Mouse (Mus musculus): Measurements from ENCODE around the gene Plk3. TPM values are rescaled to one million over a fixed set of nuclear protein-coding genes. Genes with fewer than 3 reads are reported as not detected.

Gene Plk3
- total RNA-seq, 2 experiments from 2014 or later = 1.5 to 2.1 TPM

DNA sequence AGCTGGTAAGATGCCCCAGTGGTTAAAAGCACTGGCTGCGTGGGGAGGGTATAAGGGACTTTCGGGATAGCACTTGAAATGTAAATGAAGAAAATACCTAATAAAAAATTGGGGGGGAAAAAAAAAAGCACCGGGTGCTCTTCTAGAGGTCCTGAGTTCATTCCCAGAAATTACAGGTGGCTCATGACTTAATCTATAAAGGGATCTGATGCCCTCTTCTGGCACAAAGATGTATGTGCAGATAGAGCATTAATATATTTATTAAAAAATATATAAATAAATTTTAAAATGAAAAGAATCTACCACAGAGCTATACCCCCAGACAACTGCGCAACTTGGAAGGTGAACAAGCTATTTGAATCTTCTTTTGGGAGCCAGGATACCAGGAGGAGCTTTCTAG is 6.8 kb upstream of the Plk3 start:
- intact Hi-C loops (cut with DNase I) = loop anchor here (1.0 to 5.0 kb wide), 2 partner anchors 38 to 138 kb away; no protein-coding TSS in a partner anchor
- no peak for DNase-seq (ENCODE audit: low spot score)

GRCm38 (mm10) chr4:117139217-117139612 is 5.5 kb upstream of the Plk3 start:
- intact Hi-C loops (cut with DNase I) = loop anchor here (2.0 to 5.0 kb wide), 2 partner anchors 18 to 312 kb away; no protein-coding TSS in a partner anchor
- DNase-seq (ENCODE audit: low spot score) = no peak

GRCm38 (mm10) chr4:117138295-117139216 is 4.8 kb upstream of the Plk3 start:
- no peak for DNase-seq (ENCODE audit: low spot score)
- intact Hi-C loops (cut with DNase I) = loop anchor here (2.0 to 5.0 kb wide), 2 partner anchors 18 to 311 kb away; no protein-coding TSS in a partner anchor

GRCm38 (mm10) chr4:117136034-117136433 is 2.3 kb upstream of the Plk3 start:
- intact Hi-C loops (cut with DNase I) = loop anchor here (5.0 kb wide), 1 partner anchor 309 kb away; no protein-coding TSS in a partner anchor
- DNase-seq (ENCODE audit: low spot score) = no peak

DNA sequence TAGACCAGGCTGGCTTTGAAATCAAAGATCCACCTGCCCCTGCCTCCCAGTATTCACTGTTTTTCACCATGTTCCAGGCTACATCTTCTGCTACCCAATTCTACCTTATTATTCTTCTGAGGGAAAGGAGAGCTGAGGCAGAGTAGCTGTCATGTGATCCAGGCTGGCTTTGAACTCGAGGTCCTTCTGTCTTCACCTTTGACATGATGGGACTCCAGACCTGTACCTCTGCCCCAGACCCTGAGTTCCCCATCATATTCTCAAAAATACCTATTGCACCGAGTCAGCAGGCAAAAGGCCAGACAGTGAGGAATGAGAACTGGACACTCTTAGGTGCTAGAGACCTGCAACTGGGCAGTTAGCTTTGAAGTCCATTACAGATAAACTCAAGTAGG is 835 bp upstream of the Plk3 start:
- no peak for DNase-seq (ENCODE audit: low spot score)
- intact Hi-C loops (cut with DNase I) = no loop called here

DNA sequence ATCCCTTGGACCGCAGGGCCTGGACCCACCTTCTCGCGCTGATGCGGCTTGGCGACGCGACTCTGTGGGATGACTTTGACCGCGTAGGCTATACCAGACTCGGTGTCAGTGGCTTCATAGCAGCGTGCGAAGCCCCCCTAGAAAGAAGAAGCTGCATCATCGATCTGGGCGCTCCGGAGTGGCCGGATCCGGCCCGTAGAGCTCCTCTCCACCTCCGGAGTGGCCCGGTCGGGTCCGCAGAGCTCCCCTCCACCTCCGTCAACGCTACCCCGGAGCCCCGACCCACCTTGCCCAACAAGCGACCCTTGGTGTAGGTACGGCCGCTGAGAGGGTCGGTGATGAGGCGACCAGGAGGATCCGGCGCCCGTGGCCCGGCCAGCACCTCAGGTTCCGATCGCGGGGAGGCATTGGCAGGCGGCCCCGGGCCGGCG is 382 bp downstream of the Plk3 start:
- intact Hi-C loops (cut with DNase I) = no loop called here
- no peak for DNase-seq (ENCODE audit: low spot score)

- no peak for DNase-seq (ENCODE audit: low spot score)
- intact Hi-C loops (cut with DNase I) = no loop called here
These were observed 994 bp downstream of the Plk3 start for GRCm38 (mm10) chr4:117132794-117133143.

DNA sequence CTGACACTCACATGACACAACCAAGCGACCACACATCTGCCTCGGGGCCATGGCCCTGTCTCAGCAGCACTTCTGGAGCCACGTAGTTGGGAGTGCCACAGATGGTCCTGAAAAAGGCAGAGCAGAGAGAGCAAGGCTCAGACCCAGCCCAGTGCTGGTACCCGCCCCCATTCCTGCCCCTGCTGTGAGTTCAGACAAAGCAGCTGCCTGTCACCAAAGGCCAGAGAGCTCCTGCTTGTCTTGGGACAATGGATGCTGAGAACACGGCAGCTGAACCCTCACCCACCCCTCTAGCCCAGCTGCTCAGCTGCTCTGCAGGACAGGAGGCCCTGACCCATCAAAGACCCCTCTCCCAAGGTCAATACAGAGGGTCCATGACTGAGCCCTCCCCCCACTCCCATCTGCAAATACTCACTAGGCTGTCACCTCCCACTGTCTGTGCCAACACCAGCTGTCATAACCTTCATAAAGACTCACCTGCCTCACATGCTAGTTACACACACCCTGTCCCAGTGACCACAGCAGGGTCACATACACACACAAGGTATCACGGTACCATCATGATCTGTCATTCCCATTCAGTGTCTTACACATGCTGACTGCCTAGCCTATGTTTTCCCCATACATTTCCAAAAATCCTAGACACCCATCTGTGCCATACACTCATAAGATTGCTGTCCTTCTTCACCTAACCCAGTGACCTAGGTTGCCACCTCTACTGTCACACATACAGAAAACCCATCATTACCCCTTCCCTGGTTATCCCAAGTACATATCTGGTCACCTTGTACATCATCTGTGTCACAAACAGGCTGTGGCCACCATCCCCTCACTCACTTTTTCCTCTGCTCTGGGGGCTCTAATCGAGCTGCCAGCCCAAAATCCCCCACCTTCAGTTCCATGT is 1.6 kb downstream of the Plk3 start:
- intact Hi-C loops (cut with DNase I) = no loop called here
- DNase-seq (ENCODE audit: low spot score) = no peak

- intact Hi-C loops (cut with DNase I) = no loop called here
- DNase-seq (ENCODE audit: low spot score) = no peak
These were observed 2.6 kb downstream of the Plk3 start for GRCm38 (mm10) chr4:117131198-117131597.

- no peak for DNase-seq (ENCODE audit: low spot score)
- intact Hi-C loops (cut with DNase I) = no loop called here
These were observed 3.0 kb downstream of the Plk3 start for GRCm38 (mm10) chr4:117130790-117131189.

- intact Hi-C loops (cut with DNase I) = no loop called here
- DNase-seq (ENCODE audit: low spot score) = no peak
These were observed 5.6 kb downstream of the Plk3 start for GRCm38 (mm10) chr4:117127991-117128686.

DNA sequence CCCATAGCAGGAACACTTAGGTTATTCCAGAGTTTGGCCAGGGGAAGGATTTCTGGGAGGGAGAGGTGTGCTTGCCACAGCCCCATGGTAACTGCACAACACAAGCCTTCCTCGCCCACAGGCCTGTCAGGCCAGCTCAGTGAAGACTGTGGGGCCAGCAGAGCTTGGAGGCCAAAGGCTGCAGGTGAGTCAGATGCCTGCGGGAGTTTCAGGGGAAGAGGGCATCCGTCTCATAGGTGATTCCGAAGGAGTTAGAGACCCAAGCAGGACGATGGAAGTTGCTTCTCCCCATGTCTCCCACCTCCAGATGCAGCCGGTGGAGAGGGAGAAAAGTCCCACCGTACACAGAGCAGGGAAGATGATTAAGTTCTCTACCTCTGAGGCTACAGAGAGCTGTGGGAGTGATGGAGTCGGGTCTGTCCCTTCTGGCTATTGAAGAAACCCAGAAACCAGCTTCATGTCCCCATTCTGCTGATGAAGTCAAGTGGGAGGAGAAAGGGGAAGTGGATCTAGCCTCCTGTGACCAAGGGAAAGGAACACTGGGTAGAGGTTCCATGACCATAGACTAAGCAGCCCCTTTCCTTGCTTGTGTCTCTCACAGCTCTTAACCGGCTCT is 7.0 kb downstream of the Plk3 start, which contains the start of gene Tctex1d4:
TSS of gene Tctex1d4 (plus strand) at position 120 of the 616 bp plus-strand sequence.
- no peak for DNase-seq (ENCODE audit: low spot score)
- intact Hi-C loops (cut with DNase I) = no loop called here

DNA sequence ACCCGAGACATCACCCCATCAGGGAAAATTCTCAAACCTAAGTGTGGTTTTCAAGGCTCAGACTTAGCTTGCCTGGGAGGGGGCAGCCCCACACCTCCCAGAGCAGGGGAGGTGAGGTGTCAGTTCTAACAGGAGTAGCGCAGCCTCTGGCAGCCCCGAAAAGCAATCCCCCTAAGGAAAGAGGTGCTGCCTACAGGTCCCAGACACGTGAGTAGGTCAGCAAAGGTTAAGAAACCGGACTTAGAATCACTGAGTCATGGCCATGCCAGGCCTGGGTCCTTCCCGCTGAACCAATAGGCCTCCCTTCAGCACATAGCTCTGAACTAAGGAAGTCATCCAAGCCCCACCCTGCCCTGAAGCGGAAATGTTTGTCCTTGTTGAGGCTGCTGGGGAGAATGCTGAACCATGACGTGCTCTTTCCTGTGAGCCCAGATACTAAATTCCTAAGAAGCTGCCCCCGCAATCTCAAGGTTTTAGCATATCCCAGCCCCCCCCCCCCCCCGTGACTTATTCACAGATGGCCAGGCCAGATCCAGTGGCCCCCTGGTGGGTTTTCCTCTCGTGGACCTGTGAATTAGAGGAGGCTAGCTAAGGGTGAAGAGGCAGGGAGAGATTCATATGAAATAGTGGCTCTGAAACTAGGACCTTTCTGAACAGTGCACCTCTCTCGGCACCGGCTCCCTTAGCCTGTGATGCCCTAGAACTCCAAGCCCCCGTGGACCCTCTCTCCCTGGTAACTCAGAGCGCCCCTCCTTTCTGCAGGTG is 7.7 kb downstream of the Plk3 start:
- peak; percentile 89 for DNase-seq (ENCODE audit: low spot score)
- intact Hi-C loops (cut with DNase I) = no loop called here

GRCm38 (mm10) chr4:117125348-117125909 is 8.3 kb downstream of the Plk3 start, which contains the start of gene Btbd19:
Gene Btbd19, minus strand, starts transcription at chr4:117125725.
- peak; percentile 79 for DNase-seq (ENCODE audit: low spot score)
- intact Hi-C loops (cut with DNase I) = no loop called here

DNA sequence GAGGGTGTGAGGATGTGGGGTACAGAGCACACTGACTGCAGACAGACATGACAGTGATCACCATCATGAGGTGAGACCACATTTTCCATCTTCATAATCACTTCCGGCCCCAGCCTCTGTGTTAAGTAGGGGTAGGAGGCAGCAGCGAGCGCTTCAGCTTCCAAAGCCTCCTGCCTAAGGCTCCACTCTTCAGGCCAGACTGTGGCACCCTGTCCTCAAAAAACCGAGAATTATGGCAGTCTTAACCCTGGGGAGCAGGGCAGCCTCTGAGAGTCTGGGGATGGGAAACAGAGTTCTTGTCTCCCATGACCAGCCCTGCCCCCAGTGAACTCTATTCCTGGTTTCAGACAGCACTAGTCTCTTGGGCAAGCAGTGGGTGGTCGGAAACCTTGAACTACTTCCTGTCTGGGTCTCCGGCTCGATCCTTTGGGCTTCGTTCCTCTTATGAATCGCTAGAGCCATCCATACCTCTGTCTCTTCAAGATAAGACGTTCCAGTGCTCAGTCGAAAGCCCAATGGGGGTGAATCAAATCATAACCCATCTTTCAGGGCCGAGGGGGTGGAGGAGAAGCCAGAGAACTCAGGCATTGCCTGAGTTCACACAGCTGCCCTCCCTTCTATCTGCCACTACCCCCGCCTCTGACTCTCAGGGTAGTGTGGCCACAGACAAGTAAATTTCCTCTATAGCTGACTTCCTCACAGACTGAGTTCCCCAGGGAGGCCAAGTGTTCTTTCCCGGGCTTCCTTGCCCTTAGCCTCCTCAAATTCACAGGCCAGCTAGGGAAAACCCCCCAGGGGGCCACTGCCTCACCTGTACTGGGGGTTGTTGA is 9.0 kb downstream of the Plk3 start:
- no peak for DNase-seq (ENCODE audit: low spot score)
- intact Hi-C loops (cut with DNase I) = loop anchor here (5.0 kb wide), 2 partner anchors 107 to 122 kb away; partner anchors contain the start of gene Eif2b3

DNA sequence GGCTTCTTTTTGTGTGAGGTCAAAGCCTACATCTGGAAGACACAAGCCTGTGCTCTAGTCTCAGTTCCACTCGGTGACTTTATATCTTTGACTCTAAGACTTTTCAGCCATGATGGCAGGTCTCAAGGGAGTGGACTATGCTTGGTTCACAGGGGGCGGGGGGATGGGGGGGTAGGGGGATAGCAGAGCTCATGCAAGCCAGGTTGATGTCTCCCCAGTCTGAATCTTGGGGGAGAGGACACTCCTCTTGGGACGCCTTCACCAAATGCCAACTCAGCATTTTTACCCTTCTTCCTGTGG is 9.6 kb downstream of the Plk3 start:
- no peak for DNase-seq (ENCODE audit: low spot score)
- intact Hi-C loops (cut with DNase I) = loop anchor here (5.0 kb wide), 2 partner anchors 107 to 122 kb away; partner anchors contain the start of gene Eif2b3

DNA sequence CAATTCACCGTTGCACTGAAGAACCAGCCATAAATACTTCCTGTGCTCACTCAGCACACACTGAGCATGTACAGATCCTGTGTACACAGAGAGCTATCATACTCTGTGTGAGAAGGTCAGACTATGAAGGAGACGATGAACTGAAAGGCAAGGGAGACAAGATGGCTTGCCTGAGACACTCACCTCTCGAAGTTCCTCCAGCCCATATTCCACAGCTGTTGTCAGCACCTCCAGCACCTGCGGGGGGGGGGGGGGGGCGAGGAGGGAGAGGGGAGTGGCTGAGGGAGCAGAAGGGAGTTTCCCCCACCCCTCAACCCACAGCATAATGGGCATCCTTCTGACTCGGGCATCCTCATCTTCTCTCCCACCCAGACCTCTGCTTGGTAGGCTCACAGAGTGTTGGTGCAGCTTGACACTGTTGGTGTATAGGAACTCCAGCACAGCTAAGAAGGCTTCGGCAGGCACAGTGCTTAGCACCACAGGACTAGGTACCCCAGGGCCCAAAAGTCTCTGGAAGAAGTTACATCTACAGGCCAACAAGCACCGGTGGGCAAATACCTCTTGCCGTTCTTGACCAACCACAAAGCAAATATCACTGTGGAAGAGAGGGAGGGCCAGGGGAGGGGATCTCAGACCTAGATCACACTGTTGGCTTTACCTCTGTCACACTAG is 10.1 kb downstream of the Plk3 start:
- intact Hi-C loops (cut with DNase I) = loop anchor here (5.0 kb wide), 2 partner anchors 106 to 121 kb away; partner anchors contain the start of gene Eif2b3
- no peak for DNase-seq (ENCODE audit: low spot score)

Measured in heart, postnatal 25 days (tissue).